Mouse (Mus musculus) limb, embryonic 14.5 days (tissue): Measurements from ENCODE around the gene Gm49321. TPM values are rescaled to one million over a fixed set of nuclear protein-coding genes. Genes with fewer than 3 reads are reported as not detected.

Experiments
- ATAC-seq: fragments of 200-750 bp; cut with Nextera tagmentation; 2 replicates; pipeline ENCODE4 v1.8.0; 2017; ENCODE audit warnings: low read depth, moderate number of reproducible peaks, moderate TSS enrichment; ENCODE audit not compliant: low FRiP score
- DNase-seq: peaks from one replicate; pipeline ENCODE4 v3.0.0-alpha.2; 2015; ENCODE audit warnings: low spot score
- H3K27ac ChIP-seq: fragments of 300-500 bp; sonication (generic); replicated peaks from 2 replicates; pipeline ENCODE4 v1.5.1; 2014; ENCODE audit warnings: low read depth, mild to moderate bottlenecking, low read length, moderate library complexity, mixed read lengths
- H3K27me3 ChIP-seq: fragments of 300-500 bp; sonication (generic); 2 replicates; pipeline ENCODE4 v1.6.1; 2014; ENCODE audit warnings: low read length, mixed read lengths; ENCODE audit not compliant: control insufficient read depth, insufficient read depth
- H3K36me3 ChIP-seq: fragments of 300-500 bp; sonication (generic); 2 replicates; pipeline ENCODE4 v1.6.1; 2014; ENCODE audit warnings: mild to moderate bottlenecking, low read length, moderate library complexity, mixed read lengths; ENCODE audit not compliant: control insufficient read depth, insufficient read depth
- H3K4me1 ChIP-seq: fragments of 300-500 bp; sonication (generic); 2 replicates; pipeline ENCODE4 v1.6.1; 2014; ENCODE audit warnings: antibody characterized with exemption, low read length, mixed read lengths; ENCODE audit not compliant: control insufficient read depth, insufficient read depth
- H3K4me2 ChIP-seq: fragments of 300-500 bp; sonication (generic); replicated peaks from 2 replicates; pipeline ENCODE4 v1.6.1; 2014; ENCODE audit warnings: low read depth, mild to moderate bottlenecking, low read length, moderate library complexity; ENCODE audit not compliant: severe bottlenecking
- H3K4me3 ChIP-seq: fragments of 300-500 bp; sonication (generic); replicated peaks from 2 replicates; pipeline ENCODE4 v1.5.1; 2014; ENCODE audit warnings: low read length
- H3K9ac ChIP-seq: fragments of 300-500 bp; sonication (generic); 2 replicates; pipeline ENCODE4 v1.6.1; 2014; ENCODE audit warnings: mild to moderate bottlenecking, low read depth, low read length, moderate library complexity; ENCODE audit not compliant: severe bottlenecking
- H3K9me3 ChIP-seq: fragments of 300-500 bp; sonication (generic); 2 replicates; pipeline ENCODE4 v1.6.1; 2016; ENCODE audit warnings: low read length; ENCODE audit not compliant: control insufficient read depth
- POLR2A ChIP-seq: fragments of 200-500 bp; IDR thresholded peaks from 2 replicates; pipeline ENCODE4 v1.8.0; 2012; ENCODE audit warnings: inconsistent platforms, mild to moderate bottlenecking, moderate library complexity, borderline replicate concordance; ENCODE audit not compliant: insufficient read depth, insufficient read length; ENCODE audit errors: extremely low read depth
- WGBS: fragments of 180-500 bp; shearing (Covaris S2); extraction: QIAGEN DNeasy Blood & Tissue Kit; methylation state at CpG from one replicate; pipeline ENCODE4 v1.1.7; 2014; 5-methylcytosine and 5-hydroxymethylcytosine counted together
- polyA plus RNA-seq, 2 experiments: library from polyadenylated mRNA; depleted of rRNA in 1 of 2; stranded (reverse) in 1 of 2; unstranded in 1 of 2; fragments of >200 nt; fragmentation: Nextera tagmentation in 1 of 2; extraction: Ambion mirVana in 1 of 2; gene quantifications; 2 replicates each; pipeline versions ENCODE4 v1.2.1 to v1.2.3; 2012 to 2014

The Gm49321 gene
- polyA plus RNA-seq, 2 experiments = 11.2 TPM; not detected in 1

- H3K36me3 ChIP-seq = no peaks in the 10 kb centered on the region
- peaks cover 11% of the 10 kb centered on the region for H3K4me1 ChIP-seq
- no peak for ATAC-seq
- peak overlapping the region; percentile 87 for H3K4me3 ChIP-seq
- peak overlapping the region; percentile 83 for H3K4me2 ChIP-seq
- under 1% methylated on average over 6 of the region's 6 CpGs for WGBS
- no peaks in the 10 kb centered on the region for H3K9me3 ChIP-seq
- DNase-seq = peak; percentile 17
- no peaks in the 10 kb centered on the region for H3K27me3 ChIP-seq
- no peak for TF ChIP-seq POLR2A
- H3K9ac ChIP-seq = peak overlapping the region; percentile 99
- H3K27ac ChIP-seq = peak overlapping the region; percentile 100; the same call in 1 of the 2 replicates
Observed at GRCm38 (mm10) chr12:73909013-73909575, 28.4 kb upstream of the Gm49321 start.

GRCm38 (mm10) chr12:73918479-73918878 lies 19.0 kb upstream of the Gm49321 start:
- H3K4me2 ChIP-seq = no peak overlapping the region
- H3K27me3 ChIP-seq = no peaks in the 10 kb centered on the region
- ATAC-seq (no peak), DNase-seq (no peak)
- H3K9ac ChIP-seq = no peak overlapping the region
- TF ChIP-seq POLR2A = no peak
- H3K36me3 ChIP-seq = no peaks in the 10 kb centered on the region; the same call in 1 of the 2 replicates
- no peak overlapping the region for H3K27ac ChIP-seq
- no peak overlapping the region for H3K4me3 ChIP-seq
- 94% methylated on average over 5 of the region's 5 CpGs for WGBS
- H3K4me1 ChIP-seq = no peaks in the 10 kb centered on the region
- no peaks in the 10 kb centered on the region for H3K9me3 ChIP-seq

- Histone ChIP-seq H3K4me3 (no peak overlapping the region), H3K27me3 (no peaks in the 10 kb centered on the region), H3K27ac (no peak overlapping the region), H3K4me1 (no peaks in the 10 kb centered on the region), H3K36me3 (peaks cover 70% of the 10 kb centered on the region), H3K9me3 (no peaks in the 10 kb centered on the region), H3K4me2 (no peak overlapping the region), H3K9ac (no peak overlapping the region)
- TF ChIP-seq POLR2A = no peak
- DNase-seq (no peak), ATAC-seq (no peak)
- 92% methylated on average over 3 of the region's 3 CpGs for WGBS
Observed at GRCm38 (mm10) chr12:73930266-73930665, 7.2 kb upstream of the Gm49321 start.

DNA sequence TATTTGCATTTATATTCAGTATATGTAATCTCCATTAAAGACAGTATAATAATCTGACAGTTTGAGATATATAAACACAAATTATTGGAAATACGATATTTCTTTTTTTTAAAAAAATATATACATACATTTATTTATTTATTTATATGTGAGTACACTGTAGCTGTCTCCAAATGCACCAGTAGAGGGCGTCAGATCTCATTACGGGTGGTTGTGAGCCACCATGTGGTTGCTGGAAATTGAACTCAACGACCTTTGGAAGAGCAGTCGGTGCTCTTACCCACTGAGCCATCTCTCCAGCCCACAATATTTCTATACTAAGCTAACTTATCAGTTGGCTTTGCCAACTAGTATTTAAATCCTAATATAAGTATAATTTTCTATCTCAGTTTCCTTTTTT lies 6.2 kb upstream of the Gm49321 start:
- Histone ChIP-seq H3K4me3 (no peak overlapping the region), H3K9ac (no peak overlapping the region), H3K4me2 (no peak overlapping the region), H3K27me3 (no peaks in the 10 kb centered on the region), H3K9me3 (no peaks in the 10 kb centered on the region), H3K36me3 (peaks cover 76% of the 10 kb centered on the region), H3K27ac (no peak overlapping the region), H3K4me1 (no peaks in the 10 kb centered on the region)
- no peak for TF ChIP-seq POLR2A
- DNase-seq = peak; percentile 16
- ATAC-seq = no peak
- WGBS = 60% methylated on average over 5 of the region's 5 CpGs

- Histone ChIP-seq H3K27me3 (no peaks in the 10 kb centered on the region), H3K36me3 (peaks cover 85% of the 10 kb centered on the region)
- 87% methylated on average over 2 of the region's 2 CpGs for WGBS
Observed at GRCm38 (mm10) chr12:73934528-73934927, 2.9 kb upstream of the Gm49321 start.

More at GRCm38 (mm10) chr12:73934528-73934927, 2.9 kb upstream of the Gm49321 start:
- Histone ChIP-seq H3K4me1 (no peaks in the 10 kb centered on the region), H3K27ac (no peak overlapping the region), H3K9ac (no peak overlapping the region), H3K4me2 (no peak overlapping the region), H3K9me3 (no peaks in the 10 kb centered on the region), H3K4me3 (no peak overlapping the region)
- TF ChIP-seq POLR2A = no peak
- DNase-seq (no peak), ATAC-seq (no peak)
